Mouse (Mus musculus) adrenal gland, adult 8-10 months (tissue): ENCODE measurements around the gene Cdk13. TPM values are rescaled to one million over a fixed set of nuclear protein-coding genes. Genes with fewer than 3 reads are reported as not detected.

ENCODE experiments used
- DNase-seq: peaks from one replicate; pipeline ENCODE4 v3.0.0; 2022
- total RNA-seq, 4 experiments: library from RNA; stranded (reverse); gene quantifications; 2 replicates each; pipeline ENCODE4 v1.2.4; 2022

The Cdk13 gene
- total RNA-seq, 4 experiments from 2014 or later: 50.4 to 69.5 (median 60.4) TPM

GRCm38 (mm10) chr13:17754997-17755396, 49.9 kb downstream of the Cdk13 start:
- DNase-seq: no peak

- no peak for DNase-seq
Measured at GRCm38 (mm10) chr13:17728798-17729197, 76.1 kb downstream of the Cdk13 start.

- no peak for DNase-seq
Measured at GRCm38 (mm10) chr13:17727922-17728321, 77.0 kb downstream of the Cdk13 start.

- no peak for DNase-seq
Measured at GRCm38 (mm10) chr13:17717357-17717756, 87.5 kb downstream of the Cdk13 start.

GRCm38 (mm10) chr13:17708784-17709311, 96.0 kb downstream of the Cdk13 start:
- DNase-seq: no peak

- DNase-seq: no peak
Measured at GRCm38 (mm10) chr13:17705188-17705826, 99.6 kb downstream of the Cdk13 start.

- no peak for DNase-seq
Measured at GRCm38 (mm10) chr13:17702311-17702710, 102.6 kb downstream of the Cdk13 start.

GRCm38 (mm10) chr13:17701322-17701721, 103.6 kb downstream of the Cdk13 start:
- no peak for DNase-seq

GRCm38 (mm10) chr13:17700090-17700715, 104.7 kb downstream of the Cdk13 start:
- no peak for DNase-seq

- no peak for DNase-seq
Measured at GRCm38 (mm10) chr13:17695898-17696580, 108.9 kb downstream of the Cdk13 start.

- peak; percentile 100 for DNase-seq
Measured at GRCm38 (mm10) chr13:17694911-17695699, 109.8 kb downstream of the Cdk13 start, which contains the start of the genes Mplkip and Sugct. Mplkip (plus strand) TSS chr13:17695192. Sugct (minus strand) TSS chr13:17695553.

GRCm38 (mm10) chr13:17694414-17694813, 110.5 kb downstream of the Cdk13 start:
- no peak for DNase-seq

GRCm38 (mm10) chr13:17693816-17694215, 111.1 kb downstream of the Cdk13 start:
- peak; percentile 7 for DNase-seq

- DNase-seq: no peak
Measured at GRCm38 (mm10) chr13:17691436-17691835, 113.5 kb downstream of the Cdk13 start.

- DNase-seq: no peak
Measured at GRCm38 (mm10) chr13:17690686-17691085, 114.2 kb downstream of the Cdk13 start.

GRCm38 (mm10) chr13:17689461-17689860, 115.4 kb downstream of the Cdk13 start:
- DNase-seq: no peak

- no peak for DNase-seq
Measured at GRCm38 (mm10) chr13:17671122-17671521, 133.8 kb downstream of the Cdk13 start.

- DNase-seq: no peak
Measured at GRCm38 (mm10) chr13:17667380-17667779, 137.5 kb downstream of the Cdk13 start.
